Mouse (Mus musculus) limb, embryonic 11.5 days (tissue): Measurements from ENCODE around the gene Cfap77. TPM values are rescaled to one million over a fixed set of nuclear protein-coding genes. Genes with fewer than 3 reads are reported as not detected.

Experiments used
- ATAC-seq: fragments of 200-750 bp; cut with Nextera tagmentation; 2 replicates; pipeline ENCODE4 v1.8.0; 2017; ENCODE audit warnings: low read depth; ENCODE audit not compliant: insufficient number of reproducible peaks, low FRiP score, low TSS enrichment
- DNase-seq: peaks from one replicate; pipeline ENCODE4 v3.0.0-alpha.2; 2015; ENCODE audit warnings: low spot score
- H3K27ac ChIP-seq: fragments of 300-500 bp; sonication (generic); replicated peaks from 2 replicates; pipeline ENCODE4 v1.5.1; 2014; ENCODE audit warnings: low read depth, mild to moderate bottlenecking, low read length
- H3K27me3 ChIP-seq: fragments of 300-500 bp; sonication (generic); 2 replicates; pipeline ENCODE4 v1.6.1; 2014; ENCODE audit warnings: mild to moderate bottlenecking, low read length, mixed read lengths; ENCODE audit not compliant: control insufficient read depth, insufficient read depth
- H3K36me3 ChIP-seq: fragments of 300-500 bp; sonication (generic); 2 replicates; pipeline ENCODE4 v1.6.1; 2014; ENCODE audit warnings: mild to moderate bottlenecking, low read length, moderate library complexity, mixed read lengths; ENCODE audit not compliant: control insufficient read depth, insufficient read depth
- H3K4me1 ChIP-seq: fragments of 300-500 bp; sonication (generic); 2 replicates; pipeline ENCODE4 v1.6.1; 2014; ENCODE audit warnings: low read length, mixed read lengths; ENCODE audit not compliant: control insufficient read depth, insufficient read depth
- H3K4me2 ChIP-seq: fragments of 300-500 bp; sonication (generic); 2 replicates; pipeline ENCODE4 v1.6.1; 2014; ENCODE audit warnings: low read depth, mild to moderate bottlenecking, moderate library complexity; ENCODE audit not compliant: severe bottlenecking
- H3K4me3 ChIP-seq: fragments of 300-500 bp; sonication (generic); 2 replicates; pipeline ENCODE4 v1.5.1; 2014; ENCODE audit warnings: low read depth, low read length
- H3K9ac ChIP-seq: fragments of 300-500 bp; sonication (generic); 2 replicates; pipeline ENCODE4 v1.6.1; 2014; ENCODE audit warnings: mild to moderate bottlenecking, low read length
- H3K9me3 ChIP-seq: fragments of 300-500 bp; sonication (generic); 2 replicates; pipeline ENCODE4 v1.6.1; 2016; ENCODE audit warnings: low read length; ENCODE audit not compliant: control insufficient read depth
- WGBS: fragments of 180-500 bp; shearing (Covaris S2); extraction: QIAGEN DNeasy Blood & Tissue Kit; methylation state at CpG from one replicate; pipeline ENCODE4 v1.1.7; 2014; 5-methylcytosine and 5-hydroxymethylcytosine counted together
- polyA plus RNA-seq: library from polyadenylated mRNA; unstranded; fragments of >200 nt; fragmentation: Nextera tagmentation; extraction: Ambion mirVana; gene quantifications from 2 replicates; pipeline ENCODE4 v1.2.1, GENCODE M21; 2014

Gene Cfap77
- polyA plus RNA-seq, 1 experiment from 2014 or later: not detected

DNA sequence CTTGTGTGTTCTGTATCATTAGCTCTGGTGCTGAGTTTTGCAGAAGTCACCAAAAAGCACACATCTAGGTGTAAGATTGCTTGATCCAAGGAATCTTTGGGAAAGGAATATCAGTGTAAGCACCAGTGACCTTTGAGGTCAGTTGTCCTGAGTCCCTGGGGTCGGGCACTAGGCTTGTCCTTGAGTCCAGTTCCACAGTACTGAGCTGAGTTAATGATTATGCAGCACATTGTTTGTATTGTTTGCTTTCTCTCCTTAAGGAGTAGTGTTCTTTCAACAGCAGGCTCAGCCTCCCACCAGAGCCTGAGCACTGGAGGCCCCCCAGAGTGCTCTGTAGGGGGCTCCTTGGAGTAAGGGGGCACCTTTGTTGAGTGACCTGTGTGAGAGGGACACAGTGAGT lies 162.1 kb downstream of the Cfap77 start:
- ATAC-seq: no peak
- Histone ChIP-seq H3K9ac (no peak overlapping the region), H3K4me3 (no peak overlapping the region), H3K27me3 (no peaks in the 10 kb centered on the region), H3K9me3 (no peaks in the 10 kb centered on the region), H3K4me2 (no peak overlapping the region), H3K36me3 (peaks cover 15% of the 10 kb centered on the region), H3K27ac (no peak overlapping the region), H3K4me1 (no peaks in the 10 kb centered on the region)
- WGBS: 62% methylated on average over 1 of the region's 1 CpGs
- no peak for DNase-seq

DNA sequence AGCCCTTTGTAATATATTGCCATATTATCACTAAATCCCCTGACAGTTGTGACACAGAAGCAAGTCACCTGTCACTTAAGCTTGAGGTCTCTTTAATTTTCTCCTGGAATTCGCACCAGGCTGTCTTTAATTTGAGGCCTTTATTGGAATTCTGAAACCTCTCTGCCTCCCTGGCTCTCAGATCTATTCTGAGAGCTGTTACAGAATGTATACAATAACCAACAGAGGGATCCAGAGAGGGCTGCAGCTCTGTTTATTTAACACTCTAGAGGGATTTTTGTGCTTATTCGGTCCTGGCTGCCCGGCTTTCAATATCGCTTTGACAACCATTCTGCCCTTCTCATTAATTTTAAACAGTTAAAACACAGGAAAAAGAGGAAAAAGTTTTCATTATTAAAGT lies 170.0 kb downstream of the Cfap77 start:
- Histone ChIP-seq H3K27ac (no peak overlapping the region), H3K36me3 (peaks cover 7% of the 10 kb centered on the region), H3K9ac (no peak overlapping the region), H3K27me3 (no peaks in the 10 kb centered on the region), H3K9me3 (no peaks in the 10 kb centered on the region), H3K4me2 (no peak overlapping the region), H3K4me1 (no peaks in the 10 kb centered on the region), H3K4me3 (no peak overlapping the region)
- WGBS: 81% methylated on average over 4 of the region's 4 CpGs
- no peak for ATAC-seq
- no peak for DNase-seq

DNA sequence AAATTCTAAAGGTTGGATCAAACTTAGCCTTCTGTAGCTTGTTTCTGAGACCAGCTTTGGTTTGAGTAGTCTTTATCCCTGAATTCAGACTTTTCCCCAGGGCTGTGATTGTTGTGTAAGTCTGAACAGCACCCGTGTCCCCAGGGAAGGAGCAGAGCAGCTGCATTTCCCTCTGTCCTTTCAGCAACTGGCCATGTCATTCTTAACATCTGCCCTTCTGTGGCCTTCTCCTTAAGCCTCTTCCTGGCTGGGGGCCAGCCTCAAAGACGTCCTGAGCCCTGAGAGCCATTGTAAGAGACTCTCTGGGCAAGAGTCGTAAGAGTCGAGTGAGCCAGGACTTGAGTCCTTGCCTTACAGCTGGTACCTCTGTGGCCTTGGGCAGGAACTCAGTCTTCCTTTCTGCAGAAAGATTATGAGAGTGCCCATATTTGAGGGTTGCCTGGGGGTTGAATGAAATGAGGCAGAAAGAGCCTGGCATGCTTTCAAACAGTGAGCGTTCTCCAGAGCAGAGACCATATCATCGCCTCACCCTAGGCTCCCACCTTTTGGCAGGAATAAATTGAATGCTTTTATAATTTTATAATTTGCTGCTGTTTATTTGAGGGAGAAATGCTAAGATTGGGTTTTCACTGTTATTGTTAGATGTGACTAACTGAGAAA lies 171.9 kb downstream of the Cfap77 start:
- no peaks in the 10 kb centered on the region for H3K27me3 ChIP-seq
- H3K4me3 ChIP-seq: no peak overlapping the region
- no peaks in the 10 kb centered on the region for H3K4me1 ChIP-seq
- no peak overlapping the region for H3K4me2 ChIP-seq
- no peaks in the 10 kb centered on the region for H3K9me3 ChIP-seq
- peaks cover 5% of the 10 kb centered on the region for H3K36me3 ChIP-seq
- H3K27ac ChIP-seq: no peak overlapping the region
- 89% methylated on average over 6 of the region's 6 CpGs for WGBS
- DNase-seq: no peak
- no peak for ATAC-seq
- no peak overlapping the region for H3K9ac ChIP-seq

DNA sequence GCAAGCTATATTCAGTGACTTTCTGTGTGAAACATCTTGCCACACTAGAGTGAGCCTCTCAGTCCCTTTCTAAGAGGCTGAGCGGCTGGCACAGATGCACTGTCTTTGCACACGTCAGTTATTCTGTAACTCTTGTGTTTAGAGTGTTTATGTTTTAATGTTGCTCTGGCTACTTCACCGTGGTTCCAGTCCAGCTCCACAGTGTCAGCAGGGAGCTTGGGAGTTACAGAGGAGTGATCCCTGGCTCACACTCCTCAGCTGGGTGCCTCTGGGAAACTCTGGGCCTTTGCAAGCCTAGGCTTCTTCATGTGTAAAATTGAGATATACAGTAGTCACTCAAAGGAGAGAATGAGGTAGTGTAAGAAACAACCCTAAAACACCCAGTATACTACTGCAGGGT lies 172.8 kb downstream of the Cfap77 start:
- Histone ChIP-seq H3K4me3 (no peak overlapping the region), H3K4me2 (no peak overlapping the region), H3K36me3 (peaks cover 5% of the 10 kb centered on the region; the same call in 1 of the 2 replicates), H3K27me3 (no peaks in the 10 kb centered on the region), H3K9ac (no peak overlapping the region), H3K27ac (no peak overlapping the region), H3K9me3 (no peaks in the 10 kb centered on the region), H3K4me1 (no peaks in the 10 kb centered on the region)
- ATAC-seq: no peak
- no peak for DNase-seq
- 90% methylated on average over 3 of the region's 3 CpGs for WGBS

DNA sequence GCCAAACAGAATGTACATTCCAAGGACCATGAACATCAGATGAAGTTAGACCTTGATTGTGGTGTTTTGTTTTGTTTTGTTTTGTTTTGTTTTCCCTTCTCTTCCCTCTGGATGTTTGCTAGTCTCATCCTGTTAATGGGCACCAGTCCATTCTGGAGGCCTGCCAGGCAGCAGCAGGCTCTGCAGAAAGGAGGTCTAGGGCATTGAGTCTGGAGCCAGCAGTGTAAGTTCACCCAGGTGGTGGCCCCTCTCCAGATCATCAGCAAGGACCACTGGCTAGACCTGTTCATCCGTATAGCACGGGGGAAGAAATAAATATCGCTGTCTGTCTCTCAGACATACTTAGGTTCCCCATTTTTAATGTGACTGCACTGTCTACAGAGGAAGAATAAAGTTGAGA lies 173.6 kb downstream of the Cfap77 start:
- no peak overlapping the region for H3K9ac ChIP-seq
- no peak overlapping the region for H3K4me2 ChIP-seq
- no peaks in the 10 kb centered on the region for H3K27me3 ChIP-seq
- no peak overlapping the region for H3K4me3 ChIP-seq
- H3K36me3 ChIP-seq: peaks cover 10% of the 10 kb centered on the region; the same call in 1 of the 2 replicates
- ATAC-seq (no peak), DNase-seq (no peak)
- H3K4me1 ChIP-seq: no peaks in the 10 kb centered on the region
- 92% methylated on average over 3 of the region's 3 CpGs for WGBS
- no peak overlapping the region for H3K27ac ChIP-seq
- no peaks in the 10 kb centered on the region for H3K9me3 ChIP-seq

Other genes starting within 250 kb of the Cfap77 start
- 31.3 and 35.4 TPM in 2 replicates for gene Gtf3c4, start 214.7 kb downstream of the Cfap77 start, polyA plus RNA-seq
- 20.4 and 21.8 TPM in 2 replicates for gene Ddx31, start 214.7 kb downstream of the Cfap77 start, polyA plus RNA-seq
- gene Barhl1, start 138.4 kb downstream of the Cfap77 start, polyA plus RNA-seq: not detected in 2 replicates
- gene Ttf1, start 5.2 kb upstream of the Cfap77 start, polyA plus RNA-seq: 13.1 and 13.4 TPM in 2 replicates
- 12.2 and 13.4 TPM in 2 replicates for gene Setx, start 69.1 kb upstream of the Cfap77 start, polyA plus RNA-seq
- 0.60 and 0.68 TPM in 2 replicates for gene Ntng2, start 197.9 kb upstream of the Cfap77 start, polyA plus RNA-seq